Mouse (Mus musculus) kidney, postnatal 36 days (tissue): Measurements from ENCODE around the gene Smc1b.

Experiments used
- DNase-seq, 2 experiments: peaks; one replicate each; pipeline ENCODE4 v3.0.0; 2021 to 2022; ENCODE audit warnings: mixed read lengths in 2 of 2

The Smc1b gene

DNA sequence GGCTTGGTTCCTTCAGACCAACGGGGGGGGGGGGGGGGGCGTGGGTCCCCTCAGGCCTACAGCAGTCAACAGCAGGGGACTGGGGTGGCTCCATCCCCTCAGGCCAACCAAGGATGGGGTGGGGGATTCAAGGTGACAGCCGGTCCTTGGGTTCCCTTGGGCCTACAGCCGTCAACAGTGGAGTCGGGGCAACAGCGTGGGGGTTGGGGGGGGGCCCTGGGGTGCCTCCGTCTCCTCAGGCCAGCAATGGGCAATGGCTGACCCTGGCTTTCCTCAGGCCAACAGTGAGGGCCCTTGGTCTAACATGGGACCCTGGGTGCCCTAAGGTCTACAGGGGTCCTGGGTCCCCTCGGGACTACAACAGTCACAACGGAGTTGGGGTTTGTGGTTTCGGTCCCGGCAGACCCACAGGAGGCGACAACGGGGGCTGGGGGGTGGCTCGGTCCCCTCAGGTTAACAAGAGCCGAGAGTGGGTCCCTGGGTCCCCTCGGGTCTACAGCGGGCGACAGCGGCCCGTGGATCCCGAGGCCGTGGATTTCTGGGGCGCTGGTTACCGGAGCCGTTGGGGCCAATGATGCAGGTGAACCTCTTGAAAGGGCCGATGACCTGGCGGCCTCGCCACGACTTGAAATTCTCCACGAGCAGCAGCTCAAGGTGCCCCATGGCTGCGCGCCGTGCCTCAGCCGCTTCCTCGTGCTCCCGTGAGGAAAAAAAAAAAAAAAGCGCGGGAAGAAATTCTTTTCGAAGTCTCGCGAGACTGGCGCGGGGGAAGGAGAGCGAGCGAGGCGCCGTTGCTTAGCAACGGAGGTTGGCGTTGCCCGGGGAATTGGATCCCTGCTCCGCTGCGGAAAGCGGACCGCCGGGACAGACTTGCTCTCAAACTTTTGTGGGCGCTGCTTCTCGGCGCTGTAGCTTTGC, at the start of gene Smc1b, which contains the start of gene Ribc2:
Gene Smc1b (minus strand): TSS at position 690 of the 918 bp plus-strand sequence.
Gene Ribc2 (plus strand): TSS at position 804 of the 918 bp plus-strand sequence.
- DNase-seq: peak; percentile 46 to 80

DNA sequence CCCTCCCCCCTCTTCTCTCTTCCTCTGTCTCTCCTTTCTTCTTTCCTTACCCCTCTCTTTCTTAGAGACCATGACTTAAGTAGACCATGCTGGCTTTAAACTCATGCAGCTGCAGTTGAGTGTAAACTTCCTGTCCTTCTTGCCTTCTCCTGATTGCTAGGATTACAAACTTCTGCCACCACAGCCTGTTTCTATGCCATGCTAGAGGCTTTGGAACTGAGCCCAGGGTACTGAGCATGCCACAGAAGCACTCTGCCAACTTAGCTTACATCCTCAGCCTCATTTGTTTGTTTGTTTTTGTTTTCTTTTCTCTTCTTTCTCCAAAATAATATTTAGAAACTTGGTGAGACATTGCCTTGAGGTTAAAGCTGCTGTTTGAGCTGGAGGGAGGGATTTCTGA, 48.6 kb upstream of the Smc1b start:
- no peak for DNase-seq

DNA sequence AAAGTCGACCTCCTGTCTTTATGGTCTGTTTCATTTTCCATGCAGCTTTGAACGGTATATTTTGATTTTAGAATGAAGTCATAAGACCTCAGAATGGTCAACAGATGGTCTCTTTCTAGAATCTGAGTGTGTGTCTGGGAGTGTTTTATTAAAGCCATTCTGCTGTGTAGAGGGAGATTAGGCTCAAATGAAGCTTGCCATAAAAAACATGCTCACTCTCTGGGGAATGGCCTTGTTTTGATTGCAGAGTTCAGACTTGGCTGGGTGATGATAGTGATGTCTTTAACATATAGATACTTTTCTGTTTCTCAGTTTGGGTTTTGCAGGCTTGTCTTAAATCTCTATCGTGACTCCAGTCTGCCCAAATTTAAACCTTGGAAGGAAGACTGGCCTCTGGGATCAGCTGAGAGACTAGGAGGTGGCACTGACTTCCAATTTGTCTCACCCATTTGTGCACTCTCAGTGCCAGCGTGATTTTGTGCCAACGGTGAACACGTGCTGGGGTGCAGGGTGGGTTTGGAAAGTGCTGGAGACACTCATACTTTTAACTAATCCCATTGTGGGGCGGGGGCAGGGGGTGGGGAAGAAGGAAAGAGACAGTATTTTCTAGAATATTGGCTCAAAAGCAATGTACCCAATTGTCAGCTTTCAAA, 47.9 kb upstream of the Smc1b start:
- DNase-seq: no peak

- DNase-seq: no peak
These were observed 46.4 kb upstream of the Smc1b start for GRCm38 (mm10) chr15:85178172-85178571.

DNA sequence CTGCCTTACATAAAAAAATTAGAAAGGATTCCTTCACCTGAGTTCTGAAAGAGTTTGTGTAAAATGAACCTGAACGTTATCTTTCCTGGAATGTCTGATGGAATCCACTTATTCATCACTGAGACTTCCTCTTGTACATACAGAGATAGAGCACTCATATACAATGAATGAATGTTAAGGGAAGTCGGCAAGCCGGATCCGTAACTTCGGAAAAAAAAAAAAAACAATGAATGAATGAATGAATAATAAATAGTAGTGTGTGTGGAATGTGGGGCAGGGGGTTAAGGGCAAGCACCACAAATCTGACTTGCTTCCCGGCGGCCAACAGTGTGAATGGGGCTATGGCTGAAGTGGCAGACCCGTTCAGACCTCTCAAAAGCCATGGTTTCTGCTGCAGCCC, 45.8 kb upstream of the Smc1b start:
- peak; percentile 21 to 68 for DNase-seq

GRCm38 (mm10) chr15:85174060-85174459, 42.3 kb upstream of the Smc1b start:
- DNase-seq: no peak

DNA sequence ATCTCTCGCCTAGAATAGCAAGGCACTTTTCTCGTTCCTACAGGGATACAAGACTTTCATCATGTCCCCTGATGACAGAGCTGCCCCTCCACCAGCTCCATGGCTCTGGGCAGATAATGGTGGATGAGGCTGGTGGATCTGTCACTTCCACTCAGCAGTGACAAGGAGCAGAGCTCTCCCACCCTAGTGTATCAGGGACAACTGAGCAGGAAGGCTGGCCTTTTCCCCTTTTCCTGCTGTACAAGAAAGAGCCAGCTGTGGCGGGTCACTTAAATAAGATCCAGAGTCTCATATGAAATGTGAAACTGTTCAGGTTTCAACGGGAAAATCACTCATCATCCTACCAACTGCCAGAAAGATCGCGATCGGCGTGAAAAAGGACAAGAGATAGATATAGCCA, 41.7 kb upstream of the Smc1b start:
- no peak for DNase-seq

DNA sequence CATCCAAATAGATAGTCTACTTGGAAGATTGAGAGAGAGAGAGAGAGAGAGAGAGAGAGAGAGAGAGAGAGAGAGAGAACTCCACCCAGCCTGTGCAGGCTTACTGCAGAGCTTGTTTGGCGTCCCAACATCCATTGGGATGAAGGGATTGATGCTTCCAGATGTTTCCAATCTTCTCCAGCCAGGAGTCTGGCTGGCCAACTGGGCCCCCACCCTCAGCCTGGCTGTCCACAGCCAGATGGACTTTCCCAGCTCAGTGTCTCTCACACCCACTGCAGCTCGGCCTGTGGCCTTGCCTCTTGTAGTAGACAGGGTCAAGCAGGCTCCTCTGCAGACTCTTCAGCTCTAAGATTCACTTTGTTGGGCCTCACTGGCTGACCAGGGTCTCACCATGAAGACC, 40.3 kb upstream of the Smc1b start:
- no peak for DNase-seq

DNA sequence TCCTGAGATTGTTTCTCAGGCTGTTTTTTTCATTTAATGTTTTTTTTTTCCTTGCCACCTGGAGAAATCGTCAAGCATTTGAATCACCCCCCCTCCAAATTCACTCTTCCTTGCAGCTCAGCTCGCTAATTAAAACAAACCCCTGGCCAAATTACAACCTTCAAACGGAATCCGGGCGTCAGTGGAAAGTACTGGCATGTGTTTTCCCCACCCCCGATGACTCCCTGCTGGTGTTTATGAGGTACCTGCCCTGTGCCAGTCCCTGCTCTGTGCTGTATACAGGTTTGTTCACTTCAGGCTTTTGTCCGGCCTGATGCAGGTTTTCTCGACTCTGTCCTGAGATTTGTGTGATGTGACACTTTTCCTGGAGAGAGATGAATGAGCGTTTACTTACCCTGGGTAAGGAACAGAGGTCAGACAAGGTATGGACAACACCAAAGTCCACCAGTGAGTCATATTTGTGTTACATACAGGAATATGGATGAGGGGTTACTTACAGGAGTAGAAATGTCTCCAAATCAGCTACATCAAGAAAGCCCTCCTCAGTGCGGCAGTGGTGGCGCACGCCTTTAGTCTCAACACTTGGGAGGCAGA, 35.4 kb upstream of the Smc1b start:
- no peak for DNase-seq

DNA sequence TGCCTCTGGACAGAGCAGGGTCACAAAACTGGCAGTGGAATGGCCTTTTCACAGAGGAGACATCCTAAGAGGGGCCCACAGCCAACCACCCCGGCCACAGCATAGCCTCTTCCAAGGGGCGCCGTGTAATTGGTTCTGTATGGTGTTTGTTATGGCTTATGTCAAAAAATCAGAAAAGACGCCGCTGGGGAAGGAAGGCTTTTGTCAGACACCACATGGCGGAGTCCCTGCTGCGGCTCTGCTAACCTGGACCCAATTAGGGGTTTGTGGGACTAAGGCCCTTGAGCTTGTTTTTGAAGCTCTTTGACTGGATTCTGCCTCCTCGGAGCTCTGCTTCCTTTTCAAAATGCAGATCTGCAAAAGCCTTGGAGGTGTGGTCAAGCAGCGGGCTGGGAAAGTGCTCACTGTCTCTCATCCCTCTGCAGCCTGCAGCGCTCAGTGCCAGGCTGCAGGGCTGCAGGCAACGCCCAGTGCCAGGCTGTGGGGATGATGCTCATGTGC, 34.7 kb upstream of the Smc1b start:
- DNase-seq: no peak

- peak; percentile 18 to 35 for DNase-seq
These were observed 31.2 kb upstream of the Smc1b start for GRCm38 (mm10) chr15:85162693-85163663.

DNA sequence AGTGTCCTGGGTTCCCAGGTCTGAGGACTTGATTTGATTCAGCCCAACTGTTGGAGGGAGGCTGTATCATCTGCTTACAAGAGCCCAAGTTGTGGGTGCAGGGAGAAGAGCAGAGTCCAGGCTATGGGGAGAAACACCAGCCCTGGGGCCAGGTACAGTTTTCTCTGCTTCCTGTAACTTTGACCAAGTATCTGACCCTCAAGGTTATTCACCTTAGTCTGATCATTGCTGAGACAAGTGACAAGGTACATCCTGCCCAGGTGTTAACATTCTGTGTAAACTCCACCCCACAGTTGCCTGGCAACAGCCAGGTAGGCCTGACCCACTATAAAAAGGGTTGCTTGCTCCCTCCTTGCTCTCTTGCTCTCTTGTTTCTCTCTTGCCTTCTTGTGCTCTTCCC, 29.7 kb upstream of the Smc1b start:
- peak; percentile 2 to 27 for DNase-seq

- DNase-seq: no peak
These were observed 24.4 kb upstream of the Smc1b start for GRCm38 (mm10) chr15:85156198-85156597.

- peak; percentile 10 to 73 for DNase-seq
These were observed 22.3 kb upstream of the Smc1b start for GRCm38 (mm10) chr15:85154091-85154490.

DNA sequence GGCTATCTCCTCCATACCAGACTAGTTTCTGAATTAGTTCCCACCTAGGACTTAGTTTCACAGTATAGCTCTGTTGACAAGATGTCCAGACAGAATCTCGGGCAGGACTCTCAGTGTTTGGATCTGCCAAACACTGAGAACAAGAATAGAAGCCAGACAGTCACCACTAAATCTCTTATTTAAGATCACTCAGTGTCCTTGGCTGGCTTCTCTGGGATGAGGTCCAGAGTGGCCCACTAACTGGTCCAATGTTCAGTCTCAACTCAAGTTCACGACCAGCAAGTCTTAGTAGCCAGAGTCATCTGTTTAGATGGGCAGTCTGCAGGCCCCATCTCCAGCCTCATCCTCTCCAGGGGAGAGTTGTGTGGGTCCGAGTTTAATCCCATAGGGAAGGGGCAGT, 20.8 kb upstream of the Smc1b start:
- peak; percentile 51 to 59 for DNase-seq

DNA sequence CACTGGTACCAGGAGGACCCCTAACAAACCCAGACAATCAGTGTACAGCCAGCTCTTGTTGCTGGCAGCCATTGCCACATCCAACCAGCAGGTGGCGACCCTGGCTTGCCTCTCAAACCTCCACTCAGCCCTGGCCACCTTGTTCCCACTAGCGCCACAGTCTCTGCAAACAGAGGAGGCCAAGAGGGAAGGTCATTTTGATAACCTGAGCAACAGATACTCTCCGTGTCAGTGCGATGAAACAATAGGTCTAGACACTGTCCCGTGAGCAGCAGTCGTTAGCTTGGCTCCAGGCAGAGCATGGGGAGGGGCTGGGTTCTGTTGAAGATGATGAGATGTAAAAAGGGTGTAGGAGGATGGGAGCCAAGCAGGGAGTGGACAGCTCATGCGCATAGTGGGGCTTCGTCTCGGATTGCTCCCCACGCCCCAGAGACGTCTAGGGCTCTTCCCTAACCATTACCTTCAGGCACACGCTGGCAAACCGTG, 19.7 kb upstream of the Smc1b start:
- DNase-seq: peak; percentile 65 to 88

DNA sequence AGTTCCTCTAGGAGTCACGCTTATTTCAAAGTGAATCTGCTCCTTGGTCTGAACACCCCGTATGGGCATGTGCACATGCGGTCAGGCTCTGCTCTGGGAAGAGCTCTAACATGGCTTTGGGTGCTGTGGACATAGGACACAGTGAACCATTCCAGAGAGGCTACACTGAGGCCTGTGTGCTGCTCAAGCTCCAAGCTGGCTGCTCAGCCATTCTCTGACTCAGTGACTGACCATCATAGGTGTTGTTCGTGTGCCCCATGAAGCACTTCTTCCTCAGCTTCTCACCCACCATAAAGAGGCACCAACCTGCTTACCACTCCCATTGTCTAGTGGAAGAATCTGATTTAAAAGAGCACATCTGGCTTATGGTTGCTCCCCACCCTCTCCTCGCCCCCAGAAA, 12.5 kb upstream of the Smc1b start:
- no peak for DNase-seq

GRCm38 (mm10) chr15:85143747-85144146, 12.0 kb upstream of the Smc1b start:
- DNase-seq: no peak

- no peak for DNase-seq
These were observed 11.4 kb upstream of the Smc1b start for GRCm38 (mm10) chr15:85143161-85143560.

- no peak for DNase-seq
These were observed 10.7 kb upstream of the Smc1b start for GRCm38 (mm10) chr15:85142441-85142840.

DNA sequence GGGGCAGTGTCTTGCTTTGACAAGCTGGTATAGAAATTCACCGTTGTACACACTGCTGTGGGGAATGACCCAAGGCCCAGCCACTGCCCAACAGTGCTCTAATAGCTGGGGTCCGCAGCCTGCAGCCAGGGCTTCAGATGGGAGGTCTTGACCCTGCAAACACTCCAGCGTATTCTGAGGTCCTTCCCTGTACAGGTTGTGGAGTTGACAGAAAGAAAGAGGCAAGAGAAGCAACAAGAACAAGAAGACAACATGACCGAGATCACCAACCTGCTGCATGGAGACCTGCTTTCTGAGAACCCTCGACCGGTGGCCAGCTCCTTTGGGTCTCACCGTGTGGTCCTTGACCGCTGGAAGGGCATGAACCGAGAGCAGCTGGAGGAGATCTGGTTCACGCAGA, 9.5 kb upstream of the Smc1b start:
- no peak for DNase-seq

- no peak for DNase-seq
These were observed 3.4 kb upstream of the Smc1b start for GRCm38 (mm10) chr15:85135143-85135542.
